Mouse (Mus musculus): ENCODE data around the gene Gm527. TPM values are rescaled to one million over a fixed set of nuclear protein-coding genes. Genes with fewer than 3 reads are reported as not detected.

The Gm527 gene
- total RNA-seq, 2 experiments from 2014 or later = 11.9 to 14.5 TPM

Other genes starting within 250 kb of the Gm527 start
- 10 to 100 TPM; 22.4 to 23.3 TPM for gene Klhl28, start 47.6 kb downstream of the Gm527 start, total RNA-seq (2021)
- 10 to 100 TPM; 49.9 to 52.4 TPM for gene Togaram1, start 47.9 kb downstream of the Gm527 start, total RNA-seq (2021)
- gene Prpf39, start 118.4 kb downstream of the Gm527 start, total RNA-seq (2021) = 10 to 100 TPM; 30.8 to 49.2 TPM
- 100 to 1,000 TPM; 147 to 157 TPM for gene Fkbp3, start 156.1 kb downstream of the Gm527 start, total RNA-seq (2021)
- gene Fancm, start 157.7 kb downstream of the Gm527 start, total RNA-seq (2021) = 10 to 100 TPM in 1 of 2 experiments, 1 to 10 TPM in 1; 9.9 to 19.2 TPM